Mouse (Mus musculus) adrenal gland, postnatal 4 days (tissue): Measurements from ENCODE around the gene Jam2. TPM values are rescaled to one million over a fixed set of nuclear protein-coding genes. Genes with fewer than 3 reads are reported as not detected.
A peak's percentile ranks its signal among the peaks of the same experiment; 100 is the strongest.

ENCODE experiments used
- DNase-seq, 2 experiments: peaks; one replicate each; pipeline ENCODE4 v3.0.0; 2021 to 2022; ENCODE audit warnings: low spot score in 2 of 2, mixed read lengths in 2 of 2
- total RNA-seq, 2 experiments: library from RNA; stranded (reverse); gene quantifications; 2 replicates each; pipeline ENCODE4 v1.2.3; 2021

Jam2 gene
- total RNA-seq, 2 experiments from 2014 or later = 9.6 to 11.8 TPM

GRCm38 (mm10) chr16:84778861-84779630, 5.1 kb downstream of the Jam2 start:
- DNase-seq = no peak

DNA sequence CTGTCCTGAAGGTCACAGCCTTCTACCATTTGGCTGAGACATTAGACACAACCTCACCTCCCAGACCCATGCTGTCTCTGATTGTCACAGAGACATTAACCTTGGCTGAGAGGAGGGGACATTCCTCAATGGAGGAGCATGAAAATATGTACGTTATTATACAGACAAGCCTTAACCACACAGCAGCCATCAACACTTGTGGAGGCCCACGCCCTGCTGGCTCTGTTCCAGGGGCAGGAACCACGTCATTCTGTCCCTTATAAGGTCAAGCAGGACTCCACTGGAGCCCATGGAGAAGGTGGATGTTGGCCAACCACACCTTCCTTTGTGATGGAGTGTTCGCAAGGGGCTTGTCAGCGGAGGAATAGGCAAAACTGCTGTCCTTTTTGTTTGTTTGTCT, 5.8 kb downstream of the Jam2 start:
- DNase-seq = no peak

- no peak for DNase-seq
Measured at GRCm38 (mm10) chr16:84783279-84783678, 9.4 kb downstream of the Jam2 start.

DNA sequence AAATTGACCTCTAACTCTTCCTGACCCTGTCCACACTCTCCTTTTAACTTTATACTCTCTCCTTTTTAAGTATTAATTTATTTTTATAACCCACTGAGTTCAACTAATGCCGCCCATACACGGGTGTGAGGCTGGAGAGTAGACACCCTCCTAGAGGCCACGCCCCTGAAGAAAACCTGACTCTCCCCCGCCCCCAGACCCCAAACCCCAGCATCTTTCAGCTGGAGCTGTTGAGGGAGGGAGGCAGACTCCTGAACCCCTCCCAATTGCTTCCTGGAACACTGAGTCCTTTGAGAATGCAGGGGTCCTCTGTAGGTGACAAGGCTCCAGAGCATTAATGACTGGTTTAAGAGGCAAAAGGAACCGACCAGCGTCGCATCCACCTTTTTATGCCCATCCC, 11.0 kb downstream of the Jam2 start:
- no peak for DNase-seq

- DNase-seq = no peak
Measured at GRCm38 (mm10) chr16:84790595-84791165, 16.8 kb downstream of the Jam2 start.

DNA sequence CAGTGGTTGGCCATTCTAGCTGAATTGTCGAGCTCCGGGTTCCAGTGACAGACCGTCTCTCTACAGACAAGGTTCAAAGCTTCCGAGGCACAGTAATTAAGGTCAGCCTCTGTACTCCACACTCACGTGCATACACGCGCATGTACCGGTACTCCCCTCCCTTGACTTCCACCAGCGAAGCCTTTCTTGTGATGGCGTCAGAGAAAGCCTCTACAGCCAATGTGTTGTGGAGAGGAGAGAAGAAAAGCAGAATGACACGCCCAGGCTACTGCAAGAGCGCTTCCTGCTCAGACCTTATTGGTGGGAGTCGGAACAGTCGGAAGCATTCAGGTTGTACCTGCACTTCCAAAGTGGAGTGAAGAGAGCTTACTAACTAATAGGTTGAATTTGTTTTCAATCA, 19.5 kb downstream of the Jam2 start:
- no peak for DNase-seq

DNA sequence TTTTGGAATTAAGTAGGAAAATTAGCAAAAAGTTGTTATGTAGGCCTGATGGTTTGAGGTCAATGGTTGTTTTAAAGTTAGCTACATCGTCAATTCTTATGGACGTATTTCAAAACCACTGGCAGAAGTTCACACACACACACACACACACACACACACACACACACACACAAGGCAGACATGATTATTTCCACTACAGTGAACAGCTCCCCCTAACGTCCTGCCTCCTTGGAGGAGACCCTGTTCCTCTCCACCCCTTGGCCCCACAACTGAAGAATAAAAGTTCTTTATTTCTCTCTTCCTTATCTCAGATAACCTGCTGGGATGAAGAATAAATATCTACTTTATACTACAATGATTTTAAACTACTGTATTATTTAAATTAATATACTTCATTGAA, 21.4 kb downstream of the Jam2 start:
- no peak for DNase-seq

GRCm38 (mm10) chr16:84796678-84797077, 22.8 kb downstream of the Jam2 start:
- DNase-seq = no peak

DNA sequence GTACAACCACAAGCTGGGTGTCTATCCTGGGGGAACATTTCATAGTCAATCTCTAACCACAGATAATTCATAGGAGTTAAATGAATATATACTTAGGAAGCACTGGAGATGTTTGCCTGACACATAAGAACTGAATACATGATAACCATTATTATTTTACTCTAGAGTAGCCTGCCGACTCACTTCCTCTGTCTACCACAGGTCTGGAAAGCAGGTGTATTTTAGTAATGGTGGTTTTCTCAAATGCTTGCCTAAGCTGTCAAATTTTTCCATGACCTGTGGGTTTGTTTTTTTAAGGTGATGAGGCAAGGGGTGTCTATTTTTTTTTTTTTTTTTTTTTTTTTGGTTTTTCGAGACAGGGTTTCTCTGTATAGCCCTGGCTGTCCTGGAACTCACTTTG, 26.1 kb downstream of the Jam2 start:
- no peak for DNase-seq

DNA sequence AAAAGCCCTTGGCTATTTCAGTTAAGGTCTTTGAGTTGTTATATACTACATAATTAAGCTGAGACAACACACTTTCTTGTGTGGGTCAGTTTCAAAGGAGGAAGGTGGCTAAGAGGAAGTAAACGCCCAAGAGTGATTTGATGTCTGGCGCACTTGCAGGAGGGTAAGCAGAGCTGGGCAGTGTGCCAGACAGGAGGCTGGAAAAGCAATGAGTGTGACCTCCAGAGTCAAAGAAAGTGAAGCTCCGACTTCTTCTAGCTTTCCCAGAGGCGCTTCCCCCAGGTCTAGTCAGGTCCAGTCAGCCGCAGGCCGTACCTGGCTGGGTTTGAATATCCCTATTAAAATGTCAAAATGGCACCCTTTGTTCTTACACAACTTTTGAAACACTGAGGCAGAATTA, 28.3 kb downstream of the Jam2 start:
- no peak for DNase-seq

GRCm38 (mm10) chr16:84804866-84805265, 30.9 kb downstream of the Jam2 start:
- no peak for DNase-seq

DNA sequence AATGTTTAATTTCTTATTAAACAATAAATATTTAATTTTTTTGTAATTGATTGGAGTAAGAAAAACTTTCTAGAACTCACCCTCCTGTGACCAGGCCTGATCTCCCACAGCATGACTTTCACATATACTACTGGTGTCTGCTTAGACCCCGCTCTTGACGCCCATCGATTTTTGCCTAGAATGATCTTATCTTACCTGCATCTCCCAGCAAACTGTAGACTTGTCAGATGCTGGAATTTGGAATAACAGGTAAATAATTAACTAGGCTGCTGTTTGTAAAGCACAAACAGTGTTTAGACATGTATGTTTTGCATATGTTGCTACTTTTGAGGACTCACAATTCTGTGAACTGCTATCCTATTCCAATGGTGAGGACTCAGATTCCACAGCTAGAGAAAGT, 32.3 kb downstream of the Jam2 start:
- no peak for DNase-seq

- DNase-seq = no peak
Measured at GRCm38 (mm10) chr16:84807874-84808273, 34.0 kb downstream of the Jam2 start.

- no peak for DNase-seq
Measured at GRCm38 (mm10) chr16:84810254-84810653, 36.3 kb downstream of the Jam2 start.

- no peak for DNase-seq
Measured at GRCm38 (mm10) chr16:84813852-84814251, 39.9 kb downstream of the Jam2 start.

GRCm38 (mm10) chr16:84814511-84814910, 40.6 kb downstream of the Jam2 start:
- DNase-seq = no peak

DNA sequence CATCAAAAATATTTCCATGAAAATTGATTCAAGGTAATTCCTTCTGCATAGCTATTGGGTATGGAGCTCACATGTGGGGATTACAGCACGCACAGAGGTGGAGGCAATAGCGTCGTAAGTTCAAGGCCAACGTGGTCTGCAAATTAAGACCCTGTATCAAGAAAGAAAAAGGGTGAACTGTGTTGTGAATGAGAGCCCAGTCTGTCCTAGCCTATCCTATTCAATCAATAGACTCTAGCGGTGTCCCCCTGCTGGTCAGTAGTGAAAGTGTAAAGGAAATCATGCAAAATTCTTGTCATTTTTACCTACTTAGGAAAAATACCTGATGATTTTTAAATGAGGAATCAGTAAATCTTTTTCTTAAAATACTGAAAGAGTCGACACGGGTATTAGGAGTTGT, 43.5 kb downstream of the Jam2 start:
- DNase-seq = no peak

- no peak for DNase-seq
Measured at GRCm38 (mm10) chr16:84825009-84825408, 51.1 kb downstream of the Jam2 start.

GRCm38 (mm10) chr16:84831696-84832095, 57.8 kb downstream of the Jam2 start:
- no peak for DNase-seq

- DNase-seq = no peak
Measured at GRCm38 (mm10) chr16:84832736-84833135, 58.8 kb downstream of the Jam2 start.

GRCm38 (mm10) chr16:84834344-84834743, 60.4 kb downstream of the Jam2 start:
- DNase-seq = no peak

GRCm38 (mm10) chr16:84834745-84835440, 61.0 kb downstream of the Jam2 start, which contains the start of gene Gabpa:
Gene Gabpa (plus strand): TSS chr16:84834925.
- peak; percentile 70 to 80 for DNase-seq
